ENCODE assay signal across 14 mouse cellular contexts in genomic region chr13:34465862-34466430, GRCm38 (mm10).
A peak's percentile ranks its signal among the peaks of the same experiment; 100 is the strongest.
DNase-seq lines count a peak whose midpoint lies in the region; ATAC-seq and TF ChIP-seq lines count a peak whose summit lies in the region.
"Had no signal": no experiment of that assay in that cellular context is flagged by ENCODE, and none has a peak within 500 bp of the region (broad histone marks: within the 10 kb centered on the region; RNA-seq: fewer than 3 reads in every experiment).

No protein-coding gene starts in this region.

- no peak for TF ChIP-seq EP300 in stomach, postnatal 0 days (optimal IDR thresholded peaks at IDR 0.05)

- no peaks in the 10 kb centered on the region for H3K9me3 ChIP-seq in kidney, embryonic 15.5 days (replicated peaks)
- H3K9me3 ChIP-seq in liver, embryonic 11.5 days (ENCODE audit: control insufficient read depth, low read length) = no peaks in the 10 kb centered on the region
- H3K9me3 ChIP-seq in stomach, postnatal 0 days (ENCODE audit: control insufficient read depth, low read length) = no peaks in the 10 kb centered on the region

- no peak overlapping the region for H3K9ac ChIP-seq in kidney, embryonic 15.5 days
- no peak overlapping the region for H3K9ac ChIP-seq in liver, embryonic 11.5 days (ENCODE audit: low read depth, low read length)
- H3K9ac ChIP-seq in stomach, postnatal 0 days (ENCODE audit: low read length) = no peak overlapping the region

- no peak overlapping the region for H3K4me3 ChIP-seq in kidney, embryonic 15.5 days (replicated peaks)
- no peak overlapping the region for H3K4me3 ChIP-seq in liver, embryonic 11.5 days (ENCODE audit: low read depth, low read length)
- H3K4me3 ChIP-seq in stomach, postnatal 0 days (ENCODE audit: low read depth, low read length) = no peak overlapping the region
- H3K4me3 ChIP-seq: myocyte had no signal

- DNase-seq in kidney, postnatal 14 days = no peak
- peak; percentile 65 for DNase-seq in forelimb bud, embryonic 11.5 days (ENCODE audit: low read depth, low spot score)
- no peak for DNase-seq in liver, embryonic 11.5 days (ENCODE audit: low spot score)
- DNase-seq in stomach, postnatal 0 days (ENCODE audit: low spot score) = peak; percentile 22
- DNase-seq in thymus, postnatal 25 days = no peak
- no peak for DNase-seq in left cerebral cortex, adult 18-20 months (ENCODE audit: low spot score in 2 of 2)
- DNase-seq: adrenal gland, postnatal 36 days; cerebellum, adult 2 months; gastrocnemius, postnatal 10 days; thymus, postnatal 14 days had no signal

- ATAC-seq in kidney, embryonic 15.5 days (replicated peaks; ENCODE audit: low FRiP score) = 0 out of 2 replicates have a peak, but pooled peaks have one; percentile 33
- ATAC-seq in liver, embryonic 11.5 days (replicated peaks; ENCODE audit: low FRiP score) = peak; percentile 55
- no peak for ATAC-seq in stomach, postnatal 0 days (ENCODE audit: low FRiP score, low TSS enrichment)

- H3K4me1 ChIP-seq in kidney, embryonic 15.5 days = peaks cover 10% of the 10 kb centered on the region; the same call in 1 of the 2 replicates
- H3K4me1 ChIP-seq in liver, embryonic 11.5 days (replicated peaks; ENCODE audit: control insufficient read depth, insufficient read depth, low read length) = peaks cover 3% of the 10 kb centered on the region; the same call in 1 of the 2 replicates
- H3K4me1 ChIP-seq in stomach, postnatal 0 days (replicated peaks; ENCODE audit: control insufficient read depth, insufficient read depth) = no peaks in the 10 kb centered on the region

- H3K36me3 ChIP-seq in kidney, embryonic 15.5 days = no peaks in the 10 kb centered on the region
- no peaks in the 10 kb centered on the region for H3K36me3 ChIP-seq in liver, embryonic 11.5 days (ENCODE audit: control insufficient read depth, insufficient read depth, low read length)
- no peaks in the 10 kb centered on the region for H3K36me3 ChIP-seq in stomach, postnatal 0 days (ENCODE audit: control insufficient read depth, insufficient read depth, low read length)

- no peak for TF ChIP-seq CTCF in stomach, postnatal 0 days (IDR thresholded peaks at IDR 0.05; ENCODE audit: low read depth)

- H3K27ac ChIP-seq in kidney, embryonic 15.5 days = no peak overlapping the region
- no peak overlapping the region for H3K27ac ChIP-seq in liver, embryonic 11.5 days (ENCODE audit: low read depth, low read length)
- H3K27ac ChIP-seq in stomach, postnatal 0 days (replicated peaks) = no peak overlapping the region
- H3K27ac ChIP-seq: macrophage had no signal

- no peaks in the 10 kb centered on the region for H3K27me3 ChIP-seq in kidney, embryonic 15.5 days
- no peaks in the 10 kb centered on the region for H3K27me3 ChIP-seq in liver, embryonic 11.5 days (replicated peaks; ENCODE audit: control insufficient read depth, insufficient read depth, low read length)
- no peaks in the 10 kb centered on the region for H3K27me3 ChIP-seq in stomach, postnatal 0 days (ENCODE audit: control insufficient read depth, insufficient read depth, low read length)
- H3K27me3 ChIP-seq: CH12.LX had no signal

- no peak overlapping the region for H3K4me2 ChIP-seq in kidney, embryonic 15.5 days
- H3K4me2 ChIP-seq in liver, embryonic 11.5 days = no peak overlapping the region
- H3K4me2 ChIP-seq in stomach, postnatal 0 days (replicated peaks; ENCODE audit: low read depth) = no peak overlapping the region

Comparison
In these comparisons a context has a peak if more than half of its experiments do, and no peak if none do; other contexts are left out.
1. DNase-seq: peak in forelimb bud, embryonic 11.5 days (single experiment) and stomach, postnatal 0 days (single experiment); none in kidney, postnatal 14 days (single experiment), liver, embryonic 11.5 days (single experiment), thymus, postnatal 25 days (single experiment) and left cerebral cortex, adult 18-20 months (0 of 2).